Mouse (Mus musculus) spleen, adult 2 months (tissue): Measurements from ENCODE around the gene Etv3.

Experiments
- CTCF ChIP-seq: fragments of 200-500 bp; IDR thresholded peaks from 2 replicates; pipeline ENCODE4 v1.5.1; 2011; ENCODE audit warnings: mild to moderate bottlenecking, inconsistent platforms; ENCODE audit not compliant: insufficient read depth, insufficient read length, insufficient replicate concordance; ENCODE audit errors: extremely low read depth
- POLR2A ChIP-seq: fragments of 200-500 bp; IDR thresholded peaks from 2 replicates; pipeline ENCODE4 v1.6.1; 2011; ENCODE audit warnings: low read depth, low read length, inconsistent platforms

- TF ChIP-seq CTCF (no peak), POLR2A (no peak)
Observed at GRCm38 (mm10) chr3:87528841-87529240, 3.6 kb downstream of the Etv3 start.
